Mouse (Mus musculus) liver, adult 2 months (tissue): ENCODE measurements at regions not wholly inside any gene's neighbourhood (a gene's known extent, or its start where the extent isn't known, plus 50 kb on each side); places are given as distances from the start of the nearest gene placed in this dataset.
"Not testable (repeated sequence)": the region's sequence is repeated elsewhere in the genome, so short reads cannot be mapped to it uniquely, and the experiment has no call there.

ENCODE experiments used
- DNase-seq: peaks from one replicate; pipeline ENCODE4 v3.0.0-alpha.2; 2011; ENCODE audit warnings: low read depth, low spot score; ENCODE audit errors: extremely low read depth
- H3K27ac ChIP-seq: fragments of 200-500 bp; replicated peaks from 2 replicates; pipeline ENCODE4 v1.5.1; 2012; ENCODE audit warnings: low read depth, mild to moderate bottlenecking, control low read depth, inconsistent platforms, low read length; ENCODE audit not compliant: insufficient read depth
- H3K27me3 ChIP-seq: fragments of 200-500 bp; 2 replicates; pipeline ENCODE4 v1.6.1; 2012; ENCODE audit warnings: mild to moderate bottlenecking, moderate library complexity, low read length, inconsistent platforms; ENCODE audit not compliant: control insufficient read depth, insufficient read depth
- H3K36me3 ChIP-seq: fragments of 200-500 bp; 2 replicates; pipeline ENCODE4 v1.6.1; 2012; ENCODE audit warnings: low read length, inconsistent platforms; ENCODE audit not compliant: control insufficient read depth, insufficient read depth
- H3K4me1 ChIP-seq: fragments of 200-500 bp; 2 replicates; pipeline ENCODE4 v1.6.1; 2011; ENCODE audit warnings: low read length; ENCODE audit not compliant: control insufficient read depth, insufficient read depth
- H3K4me3 ChIP-seq: fragments of 200-500 bp; 2 replicates; pipeline ENCODE4 v1.5.1; 2011; ENCODE audit warnings: low read depth, mild to moderate bottlenecking, control low read depth, low read length, moderate library complexity; ENCODE audit not compliant: insufficient read depth
- H3K79me2 ChIP-seq: fragments of 200-500 bp; 2 replicates; pipeline ENCODE4 v1.6.1; 2012; ENCODE audit warnings: inconsistent platforms, mild to moderate bottlenecking, low read length, moderate library complexity; ENCODE audit not compliant: control insufficient read depth, insufficient read depth
- H3K9ac ChIP-seq: fragments of 200-500 bp; 2 replicates; pipeline ENCODE4 v1.6.1; 2012; ENCODE audit warnings: low read depth, mild to moderate bottlenecking, control low read depth, inconsistent platforms, low read length
- CTCF ChIP-seq: fragments of 200-500 bp; IDR thresholded peaks from 2 replicates; pipeline ENCODE4 v1.5.1; 2011; ENCODE audit warnings: low read depth, low read length, control low read depth
- POLR2A ChIP-seq: fragments of 200-500 bp; IDR thresholded peaks from 2 replicates; pipeline ENCODE4 v1.6.1; 2011; ENCODE audit warnings: low read length, control low read depth; ENCODE audit not compliant: insufficient read depth; ENCODE audit errors: extremely low read depth
- WGBS: fragments of 180-500 bp; shearing (Covaris S2); methylation state at CpG from one replicate; pipeline ENCODE4 v1.1.7; 2018; 5-methylcytosine and 5-hydroxymethylcytosine counted together

DNA sequence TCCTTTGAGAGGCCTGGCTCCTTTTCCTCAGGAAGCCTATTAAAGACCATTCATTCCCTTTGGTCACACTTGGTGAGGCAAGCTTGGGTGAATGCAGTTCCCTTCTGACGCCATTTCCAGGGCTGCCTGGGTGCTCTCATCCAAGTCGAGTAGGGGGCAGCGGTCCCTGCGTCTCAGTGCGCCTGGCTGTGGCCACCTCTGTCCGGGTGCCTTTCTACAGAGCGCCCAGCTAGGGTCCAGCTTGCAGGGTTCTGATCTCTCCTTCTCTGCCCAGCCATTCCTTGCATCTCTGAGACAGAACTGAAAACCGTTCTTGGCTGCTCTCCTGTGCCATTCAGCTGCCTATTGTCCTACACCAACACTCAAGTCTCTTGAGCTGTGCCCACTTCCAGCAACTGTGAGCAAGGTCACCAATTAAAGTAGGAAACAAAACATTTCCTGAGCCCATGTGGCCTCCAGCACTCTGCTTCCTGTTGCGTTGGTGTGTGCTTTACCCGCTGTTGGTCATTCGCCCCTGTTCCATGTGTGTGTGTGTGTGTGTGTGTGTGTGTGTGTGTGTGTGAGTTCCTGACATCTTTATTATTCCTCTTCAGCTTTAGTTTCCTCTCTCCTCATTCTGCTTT lies 63.7 kb upstream of the Pax1 start:
- H3K27me3 ChIP-seq = no peaks in the 10 kb centered on the region
- H3K79me2 ChIP-seq = no peaks in the 10 kb centered on the region
- H3K9ac ChIP-seq = no peak overlapping the region
- H3K27ac ChIP-seq = no peak overlapping the region
- 84% methylated on average over 11 of the region's 11 CpGs for WGBS
- no peak for TF ChIP-seq CTCF
- TF ChIP-seq POLR2A = no peak
- no peak for DNase-seq
- no peaks in the 10 kb centered on the region for H3K4me1 ChIP-seq
- H3K4me3 ChIP-seq = no peak overlapping the region
- no peaks in the 10 kb centered on the region for H3K36me3 ChIP-seq

DNA sequence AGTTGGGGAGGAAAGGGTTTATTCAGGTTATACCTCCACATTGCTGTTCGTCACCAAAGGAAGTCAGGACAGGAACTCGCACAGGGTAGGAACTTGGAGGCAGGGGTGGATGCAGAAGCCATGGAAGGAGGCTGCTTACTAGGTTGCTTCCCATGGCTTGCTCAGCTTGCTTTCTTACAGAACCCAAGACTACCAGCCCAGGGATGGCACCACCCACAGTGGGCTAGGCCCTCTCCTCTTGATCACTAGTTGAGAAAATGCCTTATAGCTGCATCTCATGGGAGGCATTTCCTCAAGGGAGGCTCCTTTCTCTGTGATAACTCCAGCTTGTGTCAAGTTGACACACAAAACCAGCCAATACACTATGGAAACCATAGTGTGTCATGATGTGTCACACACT lies 66.8 kb upstream of the Pax1 start:
- H3K27me3 ChIP-seq, H3K4me3 ChIP-seq, H3K79me2 ChIP-seq, DNase-seq, H3K27ac ChIP-seq, H3K9ac ChIP-seq, H3K4me1 ChIP-seq, H3K36me3 ChIP-seq: not testable (repeated sequence)
- WGBS = 72% methylated on average over 2 of the region's 2 CpGs

DNA sequence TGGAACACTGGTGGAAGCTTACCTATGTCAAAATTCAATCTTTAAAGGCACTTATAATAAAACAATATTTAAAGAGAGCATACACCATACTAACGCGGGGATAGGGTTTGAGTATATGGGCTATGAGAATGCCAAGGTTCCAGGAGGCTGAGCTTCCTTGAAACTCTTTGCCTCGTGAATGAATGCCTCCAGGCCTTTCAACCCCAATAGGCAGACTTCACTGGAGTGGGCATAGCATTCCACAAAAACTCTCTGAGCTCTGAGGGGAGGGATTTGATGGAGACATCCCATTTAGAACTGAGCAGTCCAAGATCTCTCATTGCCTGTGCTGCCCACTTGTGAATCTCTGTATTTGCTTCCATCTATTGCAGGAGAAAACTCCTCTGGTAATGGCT lies 68.4 kb upstream of the Pax1 start:
- Histone ChIP-seq H3K4me3 (no peak overlapping the region), H3K79me2 (no peaks in the 10 kb centered on the region), H3K27me3 (no peaks in the 10 kb centered on the region), H3K36me3 (no peaks in the 10 kb centered on the region), H3K9ac (no peak overlapping the region), H3K4me1 (no peaks in the 10 kb centered on the region), H3K27ac (no peak overlapping the region)
- no peak for DNase-seq
- TF ChIP-seq CTCF (no peak), POLR2A (no peak)
- WGBS = 82% methylated on average over 3 of the region's 3 CpGs

DNA sequence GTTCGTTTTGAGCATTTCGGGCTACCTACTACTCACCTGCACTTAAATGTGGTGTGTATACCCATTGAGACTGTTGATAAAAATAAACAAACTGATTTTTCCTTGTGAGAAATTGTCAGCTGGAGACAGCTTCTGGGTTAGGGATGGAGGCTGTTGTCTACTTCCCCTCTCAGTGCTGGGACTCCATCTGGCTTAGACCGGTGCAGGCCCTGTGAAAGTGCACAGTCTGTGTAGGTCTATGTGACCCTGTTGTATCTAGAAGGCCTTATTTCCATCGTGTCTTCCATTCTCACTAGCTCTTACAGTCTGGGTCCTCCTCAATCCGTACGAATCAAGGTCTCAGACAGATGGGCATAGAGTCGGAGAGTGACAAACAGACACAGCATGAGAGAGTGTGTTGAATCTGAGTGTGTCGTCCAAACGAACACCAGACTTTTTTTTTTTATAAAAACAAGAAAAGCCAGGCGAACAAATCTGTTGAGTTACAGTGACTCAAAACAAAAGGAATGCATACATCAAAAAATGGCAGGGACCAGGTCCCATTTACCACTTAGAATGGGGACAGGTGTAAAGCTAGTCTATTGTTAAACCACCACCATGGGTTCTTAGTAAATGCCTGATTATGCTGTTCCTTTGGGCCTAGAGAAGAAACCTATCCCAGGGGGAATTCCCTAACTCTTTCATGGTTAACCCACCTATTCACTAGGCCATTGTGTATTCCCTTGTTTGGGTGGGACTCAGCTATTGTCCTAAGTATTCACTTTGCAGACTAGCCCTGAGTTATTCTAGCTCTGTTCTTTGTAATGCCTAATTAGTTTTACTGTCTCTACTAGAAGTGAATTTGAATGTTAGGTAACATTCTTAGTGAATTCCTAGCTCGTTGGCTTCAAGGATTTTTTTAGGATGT lies 69.1 kb upstream of the Pax1 start:
- Histone ChIP-seq H3K9ac (no peak overlapping the region), H3K36me3 (no peaks in the 10 kb centered on the region), H3K79me2 (no peaks in the 10 kb centered on the region), H3K27me3 (no peaks in the 10 kb centered on the region), H3K4me3 (no peak overlapping the region), H3K27ac (no peak overlapping the region), H3K4me1 (no peaks in the 10 kb centered on the region)
- 70% methylated on average over 11 of the region's 11 CpGs for WGBS
- TF ChIP-seq POLR2A (no peak), CTCF (no peak)
- DNase-seq = no peak

DNA sequence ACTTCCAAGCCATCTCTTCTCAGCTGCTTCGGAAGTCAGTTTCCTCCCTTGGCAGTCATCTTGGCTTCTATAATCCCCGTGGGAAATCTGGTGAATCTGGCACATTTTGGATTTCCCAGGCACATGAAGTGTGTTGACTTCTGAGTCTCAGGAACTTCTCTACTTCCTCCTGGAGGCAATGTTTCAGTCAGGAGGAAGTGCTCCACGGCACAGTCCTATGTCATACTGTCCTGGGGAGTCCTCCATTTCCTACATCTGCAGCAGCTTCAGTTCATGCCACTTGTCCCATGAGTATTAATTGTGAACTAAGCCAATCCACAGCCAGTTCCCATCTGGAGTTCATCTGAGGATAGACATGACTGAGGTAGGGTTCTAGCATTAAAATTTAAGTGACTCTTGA lies 78.3 kb upstream of the Pax1 start:
- no peak overlapping the region for H3K27ac ChIP-seq
- no peak for DNase-seq
- no peak overlapping the region for H3K4me3 ChIP-seq
- H3K9ac ChIP-seq = no peak overlapping the region
- no peaks in the 10 kb centered on the region for H3K4me1 ChIP-seq
- no peaks in the 10 kb centered on the region for H3K27me3 ChIP-seq
- TF ChIP-seq POLR2A = no peak
- no peak for TF ChIP-seq CTCF
- H3K36me3 ChIP-seq = no peaks in the 10 kb centered on the region
- 69% methylated on average over 3 of the region's 3 CpGs for WGBS
- H3K79me2 ChIP-seq = no peaks in the 10 kb centered on the region

DNA sequence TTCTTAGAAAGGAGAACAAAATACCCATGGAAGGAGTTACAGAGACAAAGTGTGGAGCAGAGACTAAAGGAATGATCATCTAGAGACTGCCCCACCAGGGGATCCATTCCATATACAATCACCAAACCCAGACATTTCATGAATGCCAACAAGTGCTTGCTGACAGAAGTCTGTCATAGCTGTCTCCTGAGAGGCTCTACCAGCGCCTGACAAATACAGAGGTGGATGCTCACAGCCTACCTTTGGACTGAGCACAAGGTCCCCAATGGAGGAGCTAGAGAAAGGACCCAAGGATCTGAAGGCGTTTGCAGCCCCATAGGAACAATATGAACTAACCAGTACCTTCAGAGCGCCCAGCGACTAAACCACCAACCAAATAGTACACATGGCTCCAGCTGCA lies 83.6 kb upstream of the Nkx2-2 start:
- Histone ChIP-seq H3K79me2 (no peaks in the 10 kb centered on the region), H3K4me1 (no peaks in the 10 kb centered on the region), H3K27ac (no peak overlapping the region), H3K27me3 (no peaks in the 10 kb centered on the region), H3K9ac (no peak overlapping the region), H3K36me3 (no peaks in the 10 kb centered on the region), H3K4me3 (no peak overlapping the region)
- no peak for DNase-seq
- TF ChIP-seq POLR2A (no peak), CTCF (no peak)
- 83% methylated on average over 4 of the region's 4 CpGs for WGBS
